In genomic region chr16:50224946-50225345, GRCm38 (mm10) we compare ENCODE assay signal across 25 mouse cellular contexts.
DNase-seq lines count a peak whose midpoint lies in the region; ATAC-seq and TF ChIP-seq lines count a peak whose summit lies in the region.
"Had no signal": no experiment of that assay in that cellular context is flagged by ENCODE, and none has a peak within 500 bp of the region (broad histone marks: within the 10 kb centered on the region; RNA-seq: fewer than 3 reads in every experiment).

No protein-coding gene starts in this region.

- H3K9ac ChIP-seq in liver, adult 2 months (ENCODE audit: low read depth, low read length): no peak overlapping the region
- H3K9ac ChIP-seq in liver, embryonic 11.5 days (ENCODE audit: low read depth, low read length): no peak overlapping the region
- no peak overlapping the region for H3K9ac ChIP-seq in kidney, embryonic 14.5 days (ENCODE audit: low read depth, low read length)
- H3K9ac ChIP-seq in hindbrain, embryonic 14.5 days: no peak overlapping the region
- H3K9ac ChIP-seq: embryonic facial prominence, embryonic 12.5 days; embryonic facial prominence, embryonic 15.5 days; forebrain, embryonic 12.5 days; forebrain, embryonic 15.5 days; heart, embryonic 12.5 days; heart, embryonic 15.5 days; hindbrain, embryonic 15.5 days had no signal

- 89% methylated on average over 3 of the region's 3 CpGs for WGBS in liver, adult 2 months
- WGBS in liver, embryonic 11.5 days: 48% methylated on average over 3 of the region's 3 CpGs
- WGBS in kidney, embryonic 14.5 days: 95% methylated on average over 3 of the region's 3 CpGs
- 93% methylated on average over 3 of the region's 3 CpGs for WGBS in hindbrain, embryonic 14.5 days

- TF ChIP-seq POLR2A in liver, adult 2 months (IDR thresholded peaks at IDR 0.05; ENCODE audit: extremely low read depth, insufficient read depth, low read length): no peak
- no peak for TF ChIP-seq POLR2A in bone marrow macrophage, adult 2 months (IDR thresholded peaks at IDR 0.05; ENCODE audit: borderline replicate concordance, low read depth, low read length)

- peaks cover 7% of the 10 kb centered on the region for H3K36me3 ChIP-seq in liver, adult 2 months (ENCODE audit: control insufficient read depth, insufficient read depth, low read length)
- H3K36me3 ChIP-seq in liver, embryonic 11.5 days (ENCODE audit: control insufficient read depth, insufficient read depth, low read length): no peaks in the 10 kb centered on the region; the same call in 1 of the 2 replicates
- peaks cover 20% of the 10 kb centered on the region for H3K36me3 ChIP-seq in kidney, embryonic 14.5 days (ENCODE audit: control insufficient read depth, insufficient read depth, low read length)
- peaks cover 3% of the 10 kb centered on the region; the same call in 1 of the 2 replicates for H3K36me3 ChIP-seq in hindbrain, embryonic 14.5 days (replicated peaks; ENCODE audit: control insufficient read depth, insufficient read depth)

- peak; percentile 17 for DNase-seq in liver, adult 2 months (ENCODE audit: extremely low read depth, low read depth, low spot score)
- no peak for DNase-seq in liver, embryonic 11.5 days (ENCODE audit: low spot score)
- no peak for DNase-seq in hindbrain, embryonic 14.5 days (ENCODE audit: low spot score)
- DNase-seq in adrenal gland, adult 8-10 months: no peak
- DNase-seq: adrenal gland, postnatal 14 days; B cell, adult 2 months; cerebellum, adult 11-12 months; cerebellum, adult 8-10 months; cerebellum, postnatal 14 days; gastrocnemius, postnatal 36 days; heart, postnatal 10 days; heart, postnatal 4 days had no signal

- no peak overlapping the region for H3K27ac ChIP-seq in liver, adult 2 months (replicated peaks; ENCODE audit: insufficient read depth, low read depth, low read length)
- H3K27ac ChIP-seq in liver, embryonic 11.5 days (ENCODE audit: low read depth, low read length): no peak overlapping the region
- peak overlapping the region; percentile 14; the same call in 1 of the 2 replicates for H3K27ac ChIP-seq in bone marrow macrophage, adult 2 months (ENCODE audit: insufficient read depth, low read depth, low read length)
- H3K27ac ChIP-seq in kidney, embryonic 14.5 days (ENCODE audit: low read depth, low read length): no peak overlapping the region
- no peak overlapping the region for H3K27ac ChIP-seq in hindbrain, embryonic 14.5 days
- H3K27ac ChIP-seq: embryonic facial prominence, embryonic 12.5 days; embryonic facial prominence, embryonic 15.5 days; forebrain, embryonic 12.5 days; forebrain, embryonic 15.5 days; heart, embryonic 15.5 days; hindbrain, embryonic 15.5 days had no signal

- no peaks in the 10 kb centered on the region for H3K27me3 ChIP-seq in liver, adult 2 months (ENCODE audit: control insufficient read depth, insufficient read depth, low read length)
- H3K27me3 ChIP-seq in liver, embryonic 11.5 days (replicated peaks; ENCODE audit: control insufficient read depth, insufficient read depth, low read length): no peaks in the 10 kb centered on the region
- H3K27me3 ChIP-seq in kidney, embryonic 14.5 days (ENCODE audit: control insufficient read depth, insufficient read depth, low read length): no peaks in the 10 kb centered on the region
- no peaks in the 10 kb centered on the region for H3K27me3 ChIP-seq in hindbrain, embryonic 14.5 days (ENCODE audit: control insufficient read depth, insufficient read depth, low read length)
- H3K27me3 ChIP-seq: embryonic facial prominence, embryonic 12.5 days; embryonic facial prominence, embryonic 15.5 days; forebrain, embryonic 12.5 days; forebrain, embryonic 15.5 days; heart, embryonic 12.5 days; heart, embryonic 15.5 days; hindbrain, embryonic 15.5 days; Patski had no signal

- no peaks in the 10 kb centered on the region for H3K79me2 ChIP-seq in liver, adult 2 months (ENCODE audit: control insufficient read depth, insufficient read depth, low read length)

- no peaks in the 10 kb centered on the region for H3K9me3 ChIP-seq in liver, embryonic 11.5 days (ENCODE audit: control insufficient read depth, low read length)
- no peaks in the 10 kb centered on the region for H3K9me3 ChIP-seq in kidney, embryonic 14.5 days (ENCODE audit: control insufficient read depth, low read length)
- no peaks in the 10 kb centered on the region for H3K9me3 ChIP-seq in hindbrain, embryonic 14.5 days (ENCODE audit: control insufficient read depth, low read length)
- H3K9me3 ChIP-seq: embryonic facial prominence, embryonic 12.5 days; embryonic facial prominence, embryonic 15.5 days; forebrain, embryonic 12.5 days; forebrain, embryonic 15.5 days; heart, embryonic 12.5 days; heart, embryonic 15.5 days; hindbrain, embryonic 15.5 days had no signal

- TF ChIP-seq CTCF in liver, adult 2 months (IDR thresholded peaks at IDR 0.05; ENCODE audit: low read depth, low read length): no peak
- TF ChIP-seq CTCF in bone marrow macrophage, adult 2 months (IDR thresholded peaks at IDR 0.05; ENCODE audit: low read depth, low read length): no peak

- H3K4me1 ChIP-seq in liver, adult 2 months (ENCODE audit: control insufficient read depth, insufficient read depth, low read length): no peaks in the 10 kb centered on the region
- no peaks in the 10 kb centered on the region for H3K4me1 ChIP-seq in liver, embryonic 11.5 days (replicated peaks; ENCODE audit: control insufficient read depth, insufficient read depth, low read length)
- H3K4me1 ChIP-seq in bone marrow macrophage, adult 2 months (ENCODE audit: control insufficient read depth, insufficient read depth, low read length): peaks cover 17% of the 10 kb centered on the region
- no peaks in the 10 kb centered on the region for H3K4me1 ChIP-seq in kidney, embryonic 14.5 days (ENCODE audit: control insufficient read depth, insufficient read depth, low read length)
- H3K4me1 ChIP-seq in hindbrain, embryonic 14.5 days (replicated peaks; ENCODE audit: control insufficient read depth, insufficient read depth, low read length): no peaks in the 10 kb centered on the region
- H3K4me1 ChIP-seq: embryonic facial prominence, embryonic 12.5 days; forebrain, embryonic 12.5 days; forebrain, embryonic 15.5 days; heart, embryonic 12.5 days; heart, embryonic 15.5 days; hindbrain, embryonic 15.5 days had no signal

- no peak overlapping the region for H3K4me3 ChIP-seq in liver, adult 2 months (ENCODE audit: insufficient read depth, low read depth, low read length)
- no peak overlapping the region for H3K4me3 ChIP-seq in liver, embryonic 11.5 days (ENCODE audit: low read depth, low read length)
- no peak overlapping the region for H3K4me3 ChIP-seq in bone marrow macrophage, adult 2 months (ENCODE audit: insufficient read depth, low read length)
- no peak overlapping the region for H3K4me3 ChIP-seq in kidney, embryonic 14.5 days (ENCODE audit: low read length)
- no peak overlapping the region for H3K4me3 ChIP-seq in hindbrain, embryonic 14.5 days (replicated peaks; ENCODE audit: low read length)
- H3K4me3 ChIP-seq: embryonic facial prominence, embryonic 12.5 days; embryonic facial prominence, embryonic 15.5 days; erythroblast, embryonic 14.5 days; forebrain, embryonic 12.5 days; forebrain, embryonic 15.5 days; heart, embryonic 12.5 days; heart, embryonic 15.5 days; hindbrain, embryonic 15.5 days had no signal

- ATAC-seq in liver, embryonic 11.5 days (replicated peaks; ENCODE audit: low FRiP score): no peak
- ATAC-seq in megakaryocyte, adult 5-6 weeks (ENCODE audit: poor library complexity, severe bottlenecking): peak; percentile 88
- ATAC-seq in kidney, embryonic 14.5 days (ENCODE audit: low FRiP score, low TSS enrichment): no peak
- ATAC-seq in hindbrain, embryonic 14.5 days (ENCODE audit: low FRiP score): no peak
- ATAC-seq: forebrain, embryonic 15.5 days; intestine, postnatal 0 days; Patski had no signal

- H3K4me2 ChIP-seq in liver, embryonic 11.5 days: no peak overlapping the region
- H3K4me2 ChIP-seq in kidney, embryonic 14.5 days (replicated peaks; ENCODE audit: low read depth, low read length): no peak overlapping the region
- H3K4me2 ChIP-seq in hindbrain, embryonic 14.5 days (replicated peaks): no peak overlapping the region
- H3K4me2 ChIP-seq: embryonic facial prominence, embryonic 12.5 days; embryonic facial prominence, embryonic 15.5 days; forebrain, embryonic 12.5 days; forebrain, embryonic 15.5 days; heart, embryonic 12.5 days; heart, embryonic 15.5 days; hindbrain, embryonic 15.5 days had no signal
